Comparison of ENCODE assay signal across 11 mouse cellular contexts in genomic region chr11:74954901-74955300, GRCm38 (mm10). TPM values are rescaled to one million over a fixed set of nuclear protein-coding genes. Genes with fewer than 3 reads are reported as not detected.
DNase-seq lines count a peak whose midpoint lies in the region; ATAC-seq and TF ChIP-seq lines count a peak whose summit lies in the region.
"Had no signal": no experiment of that assay in that cellular context is flagged by ENCODE, and none has a peak within 500 bp of the region (broad histone marks: within the 10 kb centered on the region; RNA-seq: fewer than 3 reads in every experiment).

No protein-coding gene starts in this region.

- H3K27me3 ChIP-seq in intestine, embryonic 15.5 days (replicated peaks) = no peaks in the 10 kb centered on the region
- no peaks in the 10 kb centered on the region for H3K27me3 ChIP-seq in stomach, postnatal 0 days (ENCODE audit: control insufficient read depth, insufficient read depth, low read length)
- no peaks in the 10 kb centered on the region for H3K27me3 ChIP-seq in hindbrain, embryonic 16.5 days (replicated peaks; ENCODE audit: control insufficient read depth, insufficient read depth, low read length)
- no peaks in the 10 kb centered on the region for H3K27me3 ChIP-seq in forebrain, embryonic 10.5 days (ENCODE audit: poor library complexity, severe bottlenecking)
- H3K27me3 ChIP-seq: limb, embryonic 13.5 days; midbrain, embryonic 12.5 days had no signal

- peak; percentile 11 for DNase-seq in cerebellum, adult 11 months
- peak; percentile 5 for DNase-seq in thymus, postnatal 14 days
- no peak for DNase-seq in thymus, adult 18-20 months
- DNase-seq in stomach, postnatal 0 days (ENCODE audit: low spot score) = peak; percentile 56
- DNase-seq in forebrain, embryonic 10.5 days (ENCODE audit: extremely low spot score, low spot score) = no peak
- DNase-seq: spleen, adult 18-20 months had no signal

- H3K9ac ChIP-seq in intestine, embryonic 15.5 days = no peak overlapping the region
- H3K9ac ChIP-seq in stomach, postnatal 0 days (ENCODE audit: low read length) = no peak overlapping the region
- no peak overlapping the region; the same call in 1 of the 2 replicates for H3K9ac ChIP-seq in hindbrain, embryonic 16.5 days (ENCODE audit: low read depth, low read length)
- H3K9ac ChIP-seq: limb, embryonic 13.5 days; midbrain, embryonic 12.5 days had no signal

- H3K4me3 ChIP-seq in intestine, embryonic 15.5 days (replicated peaks) = no peak overlapping the region
- no peak overlapping the region for H3K4me3 ChIP-seq in stomach, postnatal 0 days (ENCODE audit: low read depth, low read length)
- no peak overlapping the region for H3K4me3 ChIP-seq in hindbrain, embryonic 16.5 days (ENCODE audit: low read length)
- no peak overlapping the region for H3K4me3 ChIP-seq in forebrain, embryonic 10.5 days
- H3K4me3 ChIP-seq: limb, embryonic 13.5 days; midbrain, embryonic 12.5 days had no signal

- peak overlapping the region; percentile 78 for H3K27ac ChIP-seq in intestine, embryonic 15.5 days
- H3K27ac ChIP-seq in stomach, postnatal 0 days (replicated peaks) = peak overlapping the region; percentile 85
- H3K27ac ChIP-seq in hindbrain, embryonic 16.5 days (ENCODE audit: low read depth, low read length) = no peak overlapping the region
- H3K27ac ChIP-seq in forebrain, embryonic 10.5 days = no peak overlapping the region
- H3K27ac ChIP-seq: limb, embryonic 13.5 days; midbrain, embryonic 12.5 days had no signal

- TF ChIP-seq CTCF in stomach, postnatal 0 days (IDR thresholded peaks at IDR 0.05; ENCODE audit: low read depth) = no peak

- no peaks in the 10 kb centered on the region; the same call in 1 of the 2 replicates for H3K36me3 ChIP-seq in intestine, embryonic 15.5 days
- H3K36me3 ChIP-seq in stomach, postnatal 0 days (ENCODE audit: control insufficient read depth, insufficient read depth, low read length) = peaks cover 2% of the 10 kb centered on the region; the same call in 1 of the 2 replicates
- H3K36me3 ChIP-seq in hindbrain, embryonic 16.5 days (ENCODE audit: control insufficient read depth, insufficient read depth, low read length) = no peaks in the 10 kb centered on the region
- H3K36me3 ChIP-seq in forebrain, embryonic 10.5 days (replicated peaks) = peaks cover 52% of the 10 kb centered on the region

- H3K4me2 ChIP-seq in intestine, embryonic 15.5 days (replicated peaks) = no peak overlapping the region
- no peak overlapping the region for H3K4me2 ChIP-seq in stomach, postnatal 0 days (replicated peaks; ENCODE audit: low read depth)
- H3K4me2 ChIP-seq in hindbrain, embryonic 16.5 days (ENCODE audit: low read length) = no peak overlapping the region
- H3K4me2 ChIP-seq: limb, embryonic 13.5 days; midbrain, embryonic 12.5 days had no signal

- no peaks in the 10 kb centered on the region for H3K9me3 ChIP-seq in intestine, embryonic 15.5 days
- H3K9me3 ChIP-seq in stomach, postnatal 0 days (ENCODE audit: control insufficient read depth, low read length) = no peaks in the 10 kb centered on the region
- no peaks in the 10 kb centered on the region for H3K9me3 ChIP-seq in hindbrain, embryonic 16.5 days (ENCODE audit: control insufficient read depth, low read length)
- no peaks in the 10 kb centered on the region for H3K9me3 ChIP-seq in forebrain, embryonic 10.5 days
- H3K9me3 ChIP-seq: limb, embryonic 13.5 days; midbrain, embryonic 12.5 days had no signal

- ATAC-seq in cerebellum, adult (ENCODE audit: insufficient number of reproducible peaks, low FRiP score, low TSS enrichment) = no peak
- ATAC-seq in intestine, embryonic 15.5 days = peak; percentile 91
- ATAC-seq in stomach, postnatal 0 days (ENCODE audit: low FRiP score, low TSS enrichment) = peak; percentile 91
- ATAC-seq in hindbrain, embryonic 16.5 days = no peak

- H3K4me1 ChIP-seq in intestine, embryonic 15.5 days (replicated peaks) = no peaks in the 10 kb centered on the region
- H3K4me1 ChIP-seq in stomach, postnatal 0 days (replicated peaks; ENCODE audit: control insufficient read depth, insufficient read depth) = no peaks in the 10 kb centered on the region
- no peaks in the 10 kb centered on the region for H3K4me1 ChIP-seq in hindbrain, embryonic 16.5 days (ENCODE audit: control insufficient read depth, insufficient read depth, low read depth, low read length)
- no peaks in the 10 kb centered on the region for H3K4me1 ChIP-seq in forebrain, embryonic 10.5 days
- H3K4me1 ChIP-seq: limb, embryonic 13.5 days; midbrain, embryonic 12.5 days had no signal

- no peak for TF ChIP-seq EP300 in stomach, postnatal 0 days (optimal IDR thresholded peaks at IDR 0.05)

RNA-seq across cellular contexts. Expression of gene Srr, which starts 29.2 kb away (rescaled TPM):
- polyA plus RNA-seq in intestine, embryonic 15.5 days (2015; fragmentation: Nextera tagmentation; extraction: Ambion mirVana) = 16.1 and 16.6 TPM in 2 replicates
- 8.0 and 9.7 TPM in 2 replicates for polyA plus RNA-seq in stomach, postnatal 0 days (2015; fragmentation: Nextera tagmentation; extraction: Ambion mirVana)
- 39.5 and 42.9 TPM in 2 replicates for polyA plus RNA-seq in hindbrain, embryonic 16.5 days (2015; fragmentation: Nextera tagmentation; extraction: Ambion mirVana)
- polyA plus RNA-seq in forebrain, embryonic 10.5 days (2016; fragmentation: Nextera tagmentation; extraction: Ambion mirVana) = 15.6 and 16.7 TPM in 2 replicates

RNA-seq across cellular contexts. Expression of gene Smg6, which starts 29.3 kb away (rescaled TPM):
- polyA plus RNA-seq in intestine, embryonic 15.5 days (2015; fragmentation: Nextera tagmentation; extraction: Ambion mirVana) = 11.9 and 12.4 TPM in 2 replicates
- 6.1 and 6.7 TPM in 2 replicates for polyA plus RNA-seq in stomach, postnatal 0 days (2015; fragmentation: Nextera tagmentation; extraction: Ambion mirVana)
- polyA plus RNA-seq in hindbrain, embryonic 16.5 days (2015; fragmentation: Nextera tagmentation; extraction: Ambion mirVana) = 11.6 and 14.0 TPM in 2 replicates
- polyA plus RNA-seq in forebrain, embryonic 10.5 days (2016; fragmentation: Nextera tagmentation; extraction: Ambion mirVana) = 18.3 and 18.5 TPM in 2 replicates

RNA-seq across cellular contexts. Expression of gene Tsr1, which starts 57.0 kb away (rescaled TPM):
- polyA plus RNA-seq in intestine, embryonic 15.5 days (2015; fragmentation: Nextera tagmentation; extraction: Ambion mirVana) = 49.6 and 53.5 TPM in 2 replicates
- 22.3 and 22.5 TPM in 2 replicates for polyA plus RNA-seq in stomach, postnatal 0 days (2015; fragmentation: Nextera tagmentation; extraction: Ambion mirVana)
- polyA plus RNA-seq in hindbrain, embryonic 16.5 days (2015; fragmentation: Nextera tagmentation; extraction: Ambion mirVana) = 26.1 and 29.6 TPM in 2 replicates
- polyA plus RNA-seq in forebrain, embryonic 10.5 days (2016; fragmentation: Nextera tagmentation; extraction: Ambion mirVana) = 63.0 and 66.1 TPM in 2 replicates

RNA-seq across cellular contexts. Expression of gene Sgsm2, which starts 58.0 kb away (rescaled TPM):
- 5.1 TPM in 2 replicates for polyA plus RNA-seq in intestine, embryonic 15.5 days (2015; fragmentation: Nextera tagmentation; extraction: Ambion mirVana)
- 3.4 and 4.1 TPM in 2 replicates for polyA plus RNA-seq in stomach, postnatal 0 days (2015; fragmentation: Nextera tagmentation; extraction: Ambion mirVana)
- 25.1 and 27.2 TPM in 2 replicates for polyA plus RNA-seq in hindbrain, embryonic 16.5 days (2015; fragmentation: Nextera tagmentation; extraction: Ambion mirVana)
- 6.5 and 6.8 TPM in 2 replicates for polyA plus RNA-seq in forebrain, embryonic 10.5 days (2016; fragmentation: Nextera tagmentation; extraction: Ambion mirVana)

Comparison
In these comparisons a context has a peak if more than half of its experiments do, and no peak if none do; other contexts are left out.
1. DNase-seq: peak in cerebellum, adult 11 months (single experiment), thymus, postnatal 14 days (single experiment) and stomach, postnatal 0 days (single experiment); none in thymus, adult 18-20 months (0 of 2) and forebrain, embryonic 10.5 days (single experiment).
2. ATAC-seq: peak in intestine, embryonic 15.5 days (single experiment) and stomach, postnatal 0 days (single experiment); none in cerebellum, adult (single experiment) and hindbrain, embryonic 16.5 days (single experiment).
3. H3K27ac ChIP-seq: peak in intestine, embryonic 15.5 days (single experiment) and stomach, postnatal 0 days (single experiment); none in hindbrain, embryonic 16.5 days (single experiment) and forebrain, embryonic 10.5 days (single experiment).